Mouse (Mus musculus): Measurements from ENCODE around the gene Gzmn.

- TF ChIP-seq ZMIZ1 (IDR thresholded peaks at IDR 0.05; ENCODE audit: low read depth, low read length), result no peak
- TF ChIP-seq NRF1 (IDR thresholded peaks at IDR 0.05; ENCODE audit: low read depth, low read length), result no peak
- no peak for TF ChIP-seq POLR2A (IDR thresholded peaks at IDR 0.05; ENCODE audit: low read depth, low read length)
- no peak for TF ChIP-seq ZC3H11A (IDR thresholded peaks at IDR 0.05; ENCODE audit: low read depth, low read length)
- no peak for TF ChIP-seq MAFK (IDR thresholded peaks at IDR 0.05; ENCODE audit: insufficient replicate concordance, low read length)
- no peak for TF ChIP-seq CTCF (conservative IDR thresholded peaks at IDR 0.05 in 1 of 2, IDR thresholded peaks at IDR 0.05 in 1 of 2; ENCODE audit: low read depth in 2 of 2, low read length in 2 of 2)
- TF ChIP-seq SMC3 (IDR thresholded peaks at IDR 0.05; ENCODE audit: low read depth, low read length), result no peak
- no peak for TF ChIP-seq EP300 (IDR thresholded peaks at IDR 0.05; ENCODE audit: low read length)
- no peak for TF ChIP-seq USF1 (IDR thresholded peaks at IDR 0.05; ENCODE audit: low read depth, low read length)
- TF ChIP-seq JUN (IDR thresholded peaks at IDR 0.05; ENCODE audit: insufficient read depth, low read depth, low read length), result no peak
- TF ChIP-seq TCF12 (IDR thresholded peaks at IDR 0.05; ENCODE audit: low read depth, low read length), result no peak
- no peak for TF ChIP-seq IRF4 (IDR thresholded peaks at IDR 0.05; ENCODE audit: low read depth, low read length)
- no peak for TF ChIP-seq MAZ (IDR thresholded peaks at IDR 0.05; ENCODE audit: low read depth, low read length)
Measured at GRCm38 (mm10) chr14:56211317-56211716, 36.9 kb upstream of the Gzmn start, which contains the start of gene Gzmf.

Measured in CH12.LX (cell line).